Mouse (Mus musculus) left cerebral cortex, postnatal 4 days (tissue): ENCODE measurements around the gene Brip1. TPM values are rescaled to one million over a fixed set of nuclear protein-coding genes. Genes with fewer than 3 reads are reported as not detected.

ENCODE experiments used
- DNase-seq: peaks from one replicate; pipeline ENCODE4 v3.0.0-alpha.2; 2022
- intact Hi-C: fragments of 180-260 bp; cut with DNase I; formaldehyde crosslinking; loops from one replicate; pipeline ENCODE4 v1.15.1; 2025
- total RNA-seq, 2 experiments: library from RNA; stranded (reverse); gene quantifications; 2 replicates each; pipeline ENCODE4 v1.2.3; 2021

Gene Brip1
- total RNA-seq, 2 experiments from 2014 or later: 1.5 to 1.6 TPM

DNA sequence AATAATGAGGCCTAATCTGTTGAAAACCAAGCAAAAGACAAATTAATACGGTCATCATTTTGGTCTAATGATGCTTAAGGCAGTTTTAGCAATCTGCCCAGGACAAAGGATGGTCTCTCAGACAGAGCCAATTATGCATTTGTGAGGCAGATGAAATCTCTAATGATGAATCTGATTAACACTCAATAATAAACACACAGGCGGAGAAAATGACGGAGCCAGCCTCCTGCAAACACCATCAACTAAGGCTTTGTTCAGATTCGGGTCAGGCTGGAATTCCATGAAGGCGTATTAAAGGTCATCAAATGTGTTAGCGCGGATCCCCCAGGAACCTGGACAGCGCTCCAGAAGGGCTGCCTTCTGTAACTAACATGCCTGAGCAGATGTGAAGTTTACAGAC, 161.6 kb downstream of the Brip1 start:
- DNase-seq: no peak
- intact Hi-C loops: no loop called here

DNA sequence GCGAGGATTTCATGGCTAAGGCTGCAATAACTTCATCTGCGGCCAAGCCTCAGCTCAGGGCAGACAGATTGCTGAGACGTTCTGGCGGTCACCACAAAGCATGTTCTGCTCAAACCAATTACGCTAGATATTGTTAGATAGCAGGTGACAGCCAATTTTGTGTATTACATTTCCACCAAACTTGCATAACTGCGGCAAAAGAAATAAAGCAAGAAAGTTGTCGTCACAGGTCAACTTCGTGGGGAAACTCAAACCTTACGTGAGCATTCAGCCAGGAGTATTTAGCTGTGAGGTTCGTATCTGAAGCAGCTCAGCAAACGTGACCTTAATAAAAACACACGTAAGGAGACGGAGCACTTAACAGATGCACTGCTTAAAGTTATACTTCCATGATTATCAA, 162.3 kb downstream of the Brip1 start:
- no peak for DNase-seq
- intact Hi-C loops: no loop called here

DNA sequence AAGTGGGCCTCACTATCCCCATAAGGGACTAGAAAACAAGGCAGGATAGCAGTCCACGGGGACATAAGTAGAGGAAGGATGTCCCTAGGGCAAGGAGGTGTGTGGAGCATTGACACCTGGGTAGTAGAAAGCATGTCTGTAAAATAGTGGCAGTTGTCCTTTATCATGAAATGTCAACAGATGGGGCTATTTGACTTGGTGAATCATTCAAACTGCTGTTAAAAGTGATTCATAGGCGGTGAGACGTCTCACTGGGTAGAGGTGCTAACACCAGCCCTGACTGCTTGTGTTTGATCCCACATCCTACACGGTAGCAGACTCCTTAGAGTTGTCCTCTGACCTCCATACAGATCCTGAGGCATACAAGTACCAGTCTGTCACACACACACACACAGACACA, 168.1 kb downstream of the Brip1 start:
- DNase-seq: no peak
- intact Hi-C loops: no loop called here

DNA sequence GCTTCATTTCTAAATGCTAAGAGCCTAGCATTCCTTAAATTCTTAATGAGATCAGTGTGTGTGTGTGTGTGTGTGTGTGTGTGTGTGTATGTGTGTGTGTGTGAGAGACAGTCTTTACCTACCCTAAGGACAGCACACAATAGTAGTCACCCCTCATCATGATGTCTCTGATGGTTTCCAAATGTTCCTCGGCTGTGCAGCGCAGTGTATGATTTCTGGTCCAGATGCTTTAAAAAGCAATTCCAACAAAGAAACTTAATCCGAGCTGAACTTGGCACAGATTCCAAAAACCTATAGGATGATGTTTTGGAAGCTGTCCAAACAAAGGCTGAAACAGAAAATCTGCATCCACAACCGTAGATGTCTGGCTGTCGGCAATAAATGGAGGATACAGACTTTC, 173.0 kb downstream of the Brip1 start:
- no peak for DNase-seq
- intact Hi-C loops: no loop called here

DNA sequence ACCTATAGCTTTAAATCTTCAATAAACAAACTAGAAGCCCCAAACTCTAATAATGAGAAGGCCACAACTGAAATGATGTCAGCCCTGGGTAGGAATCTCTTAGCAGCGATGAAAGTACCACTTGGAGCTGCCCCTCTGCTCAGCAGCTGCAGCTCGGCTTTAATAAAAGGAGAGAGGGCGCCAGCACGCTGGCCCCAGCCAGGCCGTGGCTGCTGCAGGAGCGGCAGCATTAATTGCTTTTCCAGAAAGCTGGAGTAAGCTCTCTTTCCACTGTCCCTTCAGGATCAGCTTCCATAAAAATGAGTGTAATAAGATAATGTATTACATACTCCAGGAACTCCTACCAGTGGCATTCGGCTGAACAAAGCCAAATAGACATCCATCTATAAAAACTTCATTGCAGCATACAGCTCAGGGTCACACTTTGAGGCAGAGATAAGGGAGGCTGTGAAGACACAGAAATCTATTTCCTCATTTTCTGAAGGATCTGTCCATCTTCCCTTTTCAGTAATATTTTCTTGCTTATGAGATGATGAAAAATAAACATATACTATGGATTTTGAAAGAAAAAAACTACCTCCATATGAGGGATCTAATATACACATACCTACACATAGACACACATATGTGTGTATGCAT, 174.3 kb downstream of the Brip1 start:
- intact Hi-C loops: no loop called here

DNA sequence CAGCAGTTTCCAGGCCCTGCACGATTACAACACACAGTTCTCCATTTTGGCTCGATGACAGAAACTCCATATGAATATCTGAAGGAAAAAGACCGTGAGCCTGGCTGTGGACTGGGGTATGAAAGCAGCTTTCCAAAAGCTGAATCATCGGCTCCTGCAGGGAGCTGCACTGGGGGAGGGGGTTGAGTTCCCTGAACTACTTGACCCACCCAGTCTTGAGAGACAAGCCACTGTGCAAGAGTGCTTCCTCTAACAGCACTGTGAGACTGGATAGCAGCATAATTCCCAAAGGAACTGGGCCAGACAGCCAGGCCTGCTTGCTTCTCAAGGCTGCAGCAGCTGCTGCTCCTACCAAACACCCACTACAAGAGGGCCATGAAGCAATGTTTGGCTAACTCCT, 178.6 kb downstream of the Brip1 start:
- DNase-seq: no peak
- intact Hi-C loops: no loop called here

More for the DNA sequence above, 174.3 kb downstream of the Brip1 start:
- no peak for DNase-seq

DNA sequence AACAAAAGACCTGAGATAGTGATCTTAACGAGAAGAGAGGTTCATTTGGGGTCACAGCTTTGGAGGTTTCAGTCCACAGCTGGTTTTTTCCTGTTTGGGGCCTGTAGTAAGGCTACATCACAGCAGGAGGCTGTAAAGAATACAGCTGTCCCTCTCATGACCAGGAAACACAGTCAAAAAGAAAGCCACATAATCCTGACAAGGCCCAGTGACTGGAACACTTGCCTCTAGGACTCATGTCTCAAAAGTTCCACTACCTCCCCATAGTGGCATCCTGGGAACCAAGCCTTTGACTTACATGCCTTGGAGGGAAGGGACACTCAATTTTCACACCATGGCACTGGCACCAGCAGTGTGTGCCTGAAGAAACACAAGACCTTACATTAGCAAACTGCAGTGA, 181.0 kb downstream of the Brip1 start:
- intact Hi-C loops: no loop called here
- no peak for DNase-seq

DNA sequence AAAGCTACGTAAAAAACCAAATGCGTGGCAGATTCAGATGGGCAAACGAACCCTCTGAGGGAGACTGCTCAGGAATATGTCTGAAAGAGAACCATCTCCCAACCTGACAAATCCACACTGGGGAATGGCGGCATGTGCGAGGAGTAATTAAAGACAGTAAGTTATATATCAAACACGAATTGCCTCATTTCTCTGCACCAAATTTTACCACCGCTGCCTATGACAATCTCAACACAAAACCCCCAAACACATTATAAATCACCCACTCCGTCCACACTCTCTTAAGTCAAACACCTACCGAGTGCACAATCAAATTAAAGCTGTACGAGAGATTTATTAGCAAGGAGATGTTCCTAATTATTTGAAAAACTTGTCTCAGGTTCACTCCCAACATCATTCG, 184.8 kb downstream of the Brip1 start:
- intact Hi-C loops: no loop called here
- DNase-seq: no peak

DNA sequence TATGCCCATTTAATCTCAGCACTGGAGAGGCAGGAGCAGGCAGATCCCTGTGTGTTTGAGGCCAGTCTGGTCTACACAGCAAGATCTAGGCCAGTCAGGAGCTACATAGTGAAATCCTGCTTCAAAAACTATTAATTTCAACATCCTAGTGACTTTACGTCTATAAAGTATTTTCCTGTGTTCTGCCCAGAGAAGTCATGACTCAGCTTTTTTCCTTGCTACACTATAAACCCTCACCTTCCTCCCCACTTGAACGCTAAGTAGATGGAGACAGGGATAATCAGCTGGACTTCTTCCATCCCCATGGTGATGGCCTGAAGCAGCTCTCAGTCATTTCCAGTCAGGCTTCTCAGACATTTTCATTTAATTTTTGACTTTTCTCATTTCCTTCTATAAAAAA, 187.9 kb downstream of the Brip1 start:
- intact Hi-C loops: no loop called here
- DNase-seq: no peak

DNA sequence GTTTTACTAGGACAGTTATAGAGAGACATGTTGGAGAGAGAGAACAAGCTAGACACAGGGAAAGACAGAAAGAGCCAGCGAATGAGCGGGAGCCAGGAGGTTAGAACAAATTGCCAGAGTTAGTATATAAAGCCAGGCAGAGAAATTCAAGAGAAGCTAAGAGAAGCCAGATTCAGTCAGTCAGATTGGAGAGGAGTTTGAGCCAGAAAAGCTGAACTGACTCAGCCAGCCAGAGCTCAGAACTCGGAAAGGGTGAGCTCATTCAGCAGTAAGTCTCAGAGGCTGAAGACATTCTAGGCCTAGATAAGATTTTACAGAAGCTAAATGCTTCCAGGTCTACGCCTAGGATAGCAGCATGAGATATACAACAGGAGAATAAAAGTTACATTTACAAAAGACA, 190.5 kb downstream of the Brip1 start:
- no peak for DNase-seq
- intact Hi-C loops: no loop called here

DNA sequence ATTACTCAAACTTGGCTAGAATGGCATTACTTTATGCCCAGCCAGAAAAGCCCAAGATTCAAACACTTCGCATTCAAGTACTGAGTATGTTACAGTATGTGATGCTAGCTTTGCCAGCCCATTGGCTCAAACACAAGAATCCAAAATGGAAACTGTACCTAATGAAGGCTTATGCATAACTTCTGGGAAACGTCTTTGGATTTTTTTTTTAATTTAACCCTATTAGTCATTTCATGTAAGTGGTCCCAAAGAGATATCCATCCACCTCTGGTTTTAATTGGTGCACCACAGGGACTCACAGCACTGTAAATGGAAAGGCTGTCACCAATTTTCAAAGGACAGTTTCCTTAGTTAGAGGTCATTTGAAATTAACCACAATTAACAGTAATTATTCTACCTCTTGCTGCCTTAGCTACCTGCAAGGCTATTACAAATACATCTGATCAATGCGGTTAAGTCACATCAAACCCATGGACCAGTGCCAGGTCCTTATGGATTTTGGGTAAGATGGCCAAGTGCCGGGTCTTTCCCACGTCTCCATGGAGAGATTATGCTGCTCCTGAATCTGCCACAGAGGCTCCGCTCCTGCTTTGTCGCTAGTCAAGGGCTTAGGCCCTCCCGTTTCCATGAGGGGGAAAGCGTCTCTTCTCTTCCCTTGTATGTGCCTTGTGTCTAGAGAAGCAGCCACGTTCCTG, 192.6 kb downstream of the Brip1 start:
- DNase-seq: no peak
- intact Hi-C loops: no loop called here

Other genes with a start within 250 kb of the Brip1 start
- 10 to 100 TPM; 33.7 to 35.6 TPM for gene Ints2, start 56.4 kb upstream of the Brip1 start, total RNA-seq
- gene Med13, start 156.4 kb upstream of the Brip1 start, total RNA-seq: 10 to 100 TPM; 74.7 to 87.4 TPM